Mouse (Mus musculus) hindbrain, embryonic 14.5 days (tissue): Measurements from ENCODE around the gene Ube3c. TPM values are rescaled to one million over a fixed set of nuclear protein-coding genes. Genes with fewer than 3 reads are reported as not detected.
"Not testable (repeated sequence)": the region's sequence is repeated elsewhere in the genome, so short reads cannot be mapped to it uniquely, and the experiment has no call there.

ENCODE experiments used
- ATAC-seq: fragments of 200-750 bp; cut with Nextera tagmentation; 2 replicates; pipeline ENCODE4 v1.8.0; 2017; ENCODE audit warnings: moderate number of reproducible peaks, mild to moderate bottlenecking, moderate TSS enrichment, moderate library complexity; ENCODE audit not compliant: low FRiP score
- DNase-seq: peaks from one replicate; pipeline ENCODE4 v3.0.0-alpha.2; 2015; ENCODE audit warnings: low spot score
- H3K27ac ChIP-seq: fragments of 300-500 bp; sonication (generic); 2 replicates; pipeline ENCODE4 v1.5.1; 2014; ENCODE audit warnings: mild to moderate bottlenecking, moderate library complexity
- H3K27me3 ChIP-seq: fragments of 300-500 bp; sonication (generic); 2 replicates; pipeline ENCODE4 v1.6.1; 2014; ENCODE audit warnings: mild to moderate bottlenecking, low read length, mixed read lengths; ENCODE audit not compliant: control insufficient read depth, insufficient read depth
- H3K36me3 ChIP-seq: fragments of 300-500 bp; sonication (generic); replicated peaks from 2 replicates; pipeline ENCODE4 v1.6.1; 2014; ENCODE audit not compliant: control insufficient read depth, insufficient read depth
- H3K4me1 ChIP-seq: fragments of 300-500 bp; sonication (generic); replicated peaks from 2 replicates; pipeline ENCODE4 v1.6.1; 2014; ENCODE audit warnings: antibody characterized with exemption, low read length, mixed read lengths; ENCODE audit not compliant: control insufficient read depth, insufficient read depth
- H3K4me2 ChIP-seq: fragments of 300-500 bp; sonication (generic); replicated peaks from 2 replicates; pipeline ENCODE4 v1.6.1; 2014; ENCODE audit warnings: mild to moderate bottlenecking, moderate library complexity
- H3K4me3 ChIP-seq: fragments of 300-500 bp; sonication (generic); replicated peaks from 2 replicates; pipeline ENCODE4 v1.5.1; 2014; ENCODE audit warnings: mild to moderate bottlenecking, low read length
- H3K9ac ChIP-seq: fragments of 300-500 bp; sonication (generic); 2 replicates; pipeline ENCODE4 v1.6.1; 2014
- H3K9me3 ChIP-seq: fragments of 300-500 bp; sonication (generic); 2 replicates; pipeline ENCODE4 v1.6.1; 2016; ENCODE audit warnings: low read length; ENCODE audit not compliant: control insufficient read depth
- WGBS: fragments of 180-500 bp; shearing (Covaris S2); extraction: QIAGEN DNeasy Blood & Tissue Kit; methylation state at CpG from one replicate; pipeline ENCODE4 v1.1.7; 2014; 5-methylcytosine and 5-hydroxymethylcytosine counted together
- polyA plus RNA-seq: library from polyadenylated mRNA; unstranded; fragments of >200 nt; fragmentation: Nextera tagmentation; extraction: Ambion mirVana; gene quantifications from 2 replicates; pipeline ENCODE4 v1.2.1, GENCODE M21; 2014

The Ube3c gene
- polyA plus RNA-seq = 51.8 and 53.0 TPM in 2 replicates

- peak within 1 kb of the TSS; percentile 88 for H3K9ac ChIP-seq
- under 1% methylated on average over 71 of the region's 72 CpGs for WGBS
- H3K27ac ChIP-seq = peak within 1 kb of the TSS; percentile 93
- no peaks in the 10 kb centered on the region; the same call in 1 of the 2 replicates for H3K27me3 ChIP-seq
- H3K36me3 ChIP-seq = peaks cover 5% of the 10 kb centered on the region; the same call in 1 of the 2 replicates
- ATAC-seq (peak; percentile 98), DNase-seq (peak; percentile 97)
- peaks cover 19% of the 10 kb centered on the region for H3K4me1 ChIP-seq
- peak within 1 kb of the TSS; percentile 91 for H3K4me3 ChIP-seq
- H3K9me3 ChIP-seq = no peaks in the 10 kb centered on the region
- peak within 1 kb of the TSS; percentile 81 for H3K4me2 ChIP-seq
Measured at GRCm38 (mm10) chr5:29568848-29569377, at the start of gene Ube3c. TSS of gene Ube3c (plus strand) at chr5:29569242.

- H3K4me1 ChIP-seq = no peaks in the 10 kb centered on the region
- H3K27me3 ChIP-seq = no peaks in the 10 kb centered on the region
- 81% methylated on average over 5 of the region's 5 CpGs for WGBS
- no peak overlapping the region for H3K9ac ChIP-seq
- H3K36me3 ChIP-seq = no peaks in the 10 kb centered on the region
- H3K4me2 ChIP-seq = no peak overlapping the region
- no peak overlapping the region for H3K27ac ChIP-seq
- ATAC-seq (no peak), DNase-seq (no peak)
- no peak overlapping the region for H3K4me3 ChIP-seq
- H3K9me3 ChIP-seq = no peaks in the 10 kb centered on the region
Measured at GRCm38 (mm10) chr5:29560111-29560510, 8.9 kb upstream of the Ube3c start.

GRCm38 (mm10) chr5:29560667-29561066 lies 8.4 kb upstream of the Ube3c start:
- no peak overlapping the region for H3K27ac ChIP-seq
- no peaks in the 10 kb centered on the region for H3K36me3 ChIP-seq
- ATAC-seq (no peak), DNase-seq (no peak)
- no peak overlapping the region for H3K4me2 ChIP-seq
- no peaks in the 10 kb centered on the region for H3K9me3 ChIP-seq
- no peaks in the 10 kb centered on the region for H3K4me1 ChIP-seq
- H3K9ac ChIP-seq = no peak overlapping the region
- H3K4me3 ChIP-seq = no peak overlapping the region
- 87% methylated on average over 2 of the region's 2 CpGs for WGBS
- H3K27me3 ChIP-seq = no peaks in the 10 kb centered on the region

- DNase-seq (no peak), ATAC-seq (peak; percentile 60)
- Histone ChIP-seq H3K4me2 (peak overlapping the region; percentile 81), H3K4me3 (peak overlapping the region; percentile 91), H3K9me3 (no peaks in the 10 kb centered on the region), H3K9ac (peak overlapping the region; percentile 88), H3K27ac (peak overlapping the region; percentile 93), H3K36me3 (peaks cover 5% of the 10 kb centered on the region; the same call in 1 of the 2 replicates), H3K4me1 (peaks cover 19% of the 10 kb centered on the region), H3K27me3 (no peaks in the 10 kb centered on the region; the same call in 1 of the 2 replicates)
- 2% methylated on average over 65 of the region's 67 CpGs for WGBS
Measured at GRCm38 (mm10) chr5:29569378-29570280, 587 bp downstream of the Ube3c start.

- not testable (repeated sequence) for H3K27ac ChIP-seq, H3K9me3 ChIP-seq, DNase-seq, H3K4me2 ChIP-seq, ATAC-seq, H3K36me3 ChIP-seq, H3K27me3 ChIP-seq, H3K4me3 ChIP-seq, H3K9ac ChIP-seq
- H3K4me1 ChIP-seq = peaks cover 19% of the 10 kb centered on the region
- WGBS = 84% methylated on average over 11 of the region's 11 CpGs
Measured at GRCm38 (mm10) chr5:29574286-29574685, 5.2 kb downstream of the Ube3c start.

GRCm38 (mm10) chr5:29575085-29575484 lies 6.0 kb downstream of the Ube3c start:
- H3K36me3 ChIP-seq = peaks cover 5% of the 10 kb centered on the region; the same call in 1 of the 2 replicates
- WGBS = 76% methylated on average over 2 of the region's 2 CpGs
- no peaks in the 10 kb centered on the region for H3K9me3 ChIP-seq
- no peaks in the 10 kb centered on the region for H3K27me3 ChIP-seq
- H3K4me2 ChIP-seq = no peak overlapping the region
- ATAC-seq (no peak), DNase-seq (no peak)
- no peak overlapping the region for H3K9ac ChIP-seq
- H3K4me3 ChIP-seq = no peak overlapping the region
- no peak overlapping the region for H3K27ac ChIP-seq
- H3K4me1 ChIP-seq = peaks cover 18% of the 10 kb centered on the region

GRCm38 (mm10) chr5:29577795-29578631 lies 9.0 kb downstream of the Ube3c start:
- H3K4me3 ChIP-seq = no peak overlapping the region
- H3K27ac ChIP-seq = no peak overlapping the region
- ATAC-seq (no peak), DNase-seq (no peak)
- no peaks in the 10 kb centered on the region for H3K27me3 ChIP-seq
- 96% methylated on average over 4 of the region's 4 CpGs for WGBS
- no peaks in the 10 kb centered on the region for H3K4me1 ChIP-seq
- H3K36me3 ChIP-seq = no peaks in the 10 kb centered on the region
- H3K9ac ChIP-seq = no peak overlapping the region
- H3K9me3 ChIP-seq = no peaks in the 10 kb centered on the region
- no peak overlapping the region for H3K4me2 ChIP-seq

- DNase-seq = no peak
Measured at GRCm38 (mm10) chr5:29583880-29584595, 15.0 kb downstream of the Ube3c start.

More at GRCm38 (mm10) chr5:29583880-29584595, 15.0 kb downstream of the Ube3c start:
- Histone ChIP-seq H3K9ac (no peak overlapping the region), H3K9me3 (no peaks in the 10 kb centered on the region), H3K27me3 (no peaks in the 10 kb centered on the region), H3K36me3 (peaks cover 3% of the 10 kb centered on the region; the same call in 1 of the 2 replicates), H3K4me2 (no peak overlapping the region), H3K4me3 (no peak overlapping the region), H3K4me1 (0 out of 2 replicates have a peak, but pooled peaks cover 3% of the 10 kb centered on the region), H3K27ac (no peak overlapping the region)
- WGBS = 82% methylated on average over 2 of the region's 2 CpGs
- ATAC-seq = no peak
